Mouse (Mus musculus): ENCODE measurements around the gene Serbp1.

DNA sequence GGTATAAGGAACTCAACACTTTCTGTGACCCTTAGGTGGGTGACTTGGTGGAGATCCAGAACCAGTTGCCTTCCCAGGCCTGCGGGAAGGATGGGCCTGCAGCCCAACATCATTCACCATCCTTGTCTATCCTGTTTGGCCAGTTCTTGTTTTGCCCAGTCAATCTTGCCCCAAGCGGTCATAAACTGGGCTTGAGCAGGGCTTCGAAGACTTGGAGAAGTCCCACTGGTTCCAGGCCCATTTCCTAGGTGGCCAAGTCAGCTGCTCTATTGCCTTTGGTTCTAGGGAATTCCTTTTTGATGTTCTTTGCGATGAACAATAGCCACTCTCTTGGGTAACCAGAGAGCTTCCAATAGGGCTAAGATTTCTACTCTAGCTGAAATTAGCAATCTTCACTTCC is 13.1 kb downstream of the Serbp1 start:
- no peak for TF ChIP-seq CTCF (IDR thresholded peaks at IDR 0.05; ENCODE audit: borderline replicate concordance, extremely low read depth, insufficient read depth, insufficient read length)
- TF ChIP-seq POLR2A (IDR thresholded peaks at IDR 0.05; ENCODE audit: borderline replicate concordance, extremely low read depth, insufficient read depth, insufficient read length, poor library complexity, severe bottlenecking): no peak

All from brain, embryonic 14.5 days (tissue).